Mouse (Mus musculus) heart, adult 11 months (tissue): Measurements from ENCODE around the gene Tas2r138.
"Not testable (repeated sequence)": the region's sequence is repeated elsewhere in the genome, so short reads cannot be mapped to it uniquely, and the experiment has no call there.

ENCODE experiments used
- DNase-seq: peaks from one replicate; pipeline ENCODE4 v3.0.0; 2022

The Tas2r138 gene

GRCm38 (mm10) chr6:40613260-40613852 is at the start of gene Tas2r138:
TSS of gene Tas2r138 (minus strand) at chr6:40613310.
- no peak for DNase-seq

DNA sequence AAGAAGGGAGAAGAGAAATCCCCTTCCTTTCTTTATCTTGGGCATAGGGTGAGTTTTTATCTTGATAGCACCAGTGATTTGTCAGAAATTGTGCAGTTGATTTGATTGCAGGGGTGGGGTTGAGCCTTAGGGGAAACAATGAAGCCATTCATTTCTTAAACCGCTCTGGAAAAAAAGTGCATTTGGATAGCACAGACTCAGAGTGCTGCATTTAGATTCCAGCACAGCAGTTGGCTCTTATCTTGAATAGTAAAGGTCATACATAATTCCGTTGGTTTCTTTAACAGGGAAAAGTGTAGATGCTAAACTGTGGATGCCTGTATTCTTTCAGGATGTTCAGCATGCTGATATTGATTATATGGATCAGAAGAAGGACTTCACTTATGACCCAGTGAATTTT is 47.8 kb upstream of the Tas2r138 start:
- DNase-seq = peak; percentile 36

GRCm38 (mm10) chr6:40650953-40651352 is 37.8 kb upstream of the Tas2r138 start:
- DNase-seq = no peak

GRCm38 (mm10) chr6:40645701-40646100 is 32.6 kb upstream of the Tas2r138 start:
- peak; percentile 25 for DNase-seq

DNA sequence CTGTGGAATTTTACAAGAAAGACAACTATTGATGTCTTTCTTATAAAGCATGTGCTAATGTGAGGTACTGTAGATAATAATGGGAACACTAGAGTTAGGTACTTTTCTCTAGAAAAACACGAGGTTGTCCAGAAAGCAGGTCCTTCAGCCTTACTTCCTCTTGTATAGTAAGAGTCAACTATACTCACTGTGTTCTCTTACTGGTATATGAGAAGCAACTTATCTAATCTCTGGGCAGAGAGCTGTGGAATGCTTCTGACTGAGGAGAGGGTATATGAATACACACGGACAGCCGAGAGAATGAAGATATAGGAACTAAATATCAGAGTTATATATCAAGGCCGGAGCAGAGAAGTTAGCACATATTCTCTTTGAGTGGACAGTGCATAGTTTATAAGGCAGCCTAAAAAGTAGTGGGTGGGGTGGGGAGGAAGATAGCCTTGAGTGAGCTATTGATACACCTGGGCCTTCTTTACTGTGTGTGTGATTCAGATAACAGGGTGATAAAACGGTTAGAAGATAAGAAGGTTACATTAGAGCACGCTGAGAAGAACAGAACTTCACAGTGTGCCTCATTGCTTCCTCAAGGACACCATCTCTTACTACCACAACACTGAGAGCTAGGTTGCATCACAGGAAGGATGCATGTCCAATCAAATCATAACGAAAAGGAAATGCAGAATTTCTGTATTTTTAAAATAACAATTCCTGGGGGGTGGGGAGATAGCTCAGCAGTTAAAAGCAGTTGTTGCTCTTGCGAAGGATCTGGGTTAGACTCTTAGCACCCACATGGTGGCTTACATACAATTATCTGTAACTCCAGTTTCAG is 27.8 kb upstream of the Tas2r138 start:
- no peak for DNase-seq

GRCm38 (mm10) chr6:40637755-40638154 is 24.6 kb upstream of the Tas2r138 start:
- DNase-seq = no peak

- DNase-seq = peak; percentile 33
Observed at GRCm38 (mm10) chr6:40635559-40635958, 22.4 kb upstream of the Tas2r138 start.

GRCm38 (mm10) chr6:40634640-40635071 is 21.5 kb upstream of the Tas2r138 start:
- peak; percentile 37 for DNase-seq

DNA sequence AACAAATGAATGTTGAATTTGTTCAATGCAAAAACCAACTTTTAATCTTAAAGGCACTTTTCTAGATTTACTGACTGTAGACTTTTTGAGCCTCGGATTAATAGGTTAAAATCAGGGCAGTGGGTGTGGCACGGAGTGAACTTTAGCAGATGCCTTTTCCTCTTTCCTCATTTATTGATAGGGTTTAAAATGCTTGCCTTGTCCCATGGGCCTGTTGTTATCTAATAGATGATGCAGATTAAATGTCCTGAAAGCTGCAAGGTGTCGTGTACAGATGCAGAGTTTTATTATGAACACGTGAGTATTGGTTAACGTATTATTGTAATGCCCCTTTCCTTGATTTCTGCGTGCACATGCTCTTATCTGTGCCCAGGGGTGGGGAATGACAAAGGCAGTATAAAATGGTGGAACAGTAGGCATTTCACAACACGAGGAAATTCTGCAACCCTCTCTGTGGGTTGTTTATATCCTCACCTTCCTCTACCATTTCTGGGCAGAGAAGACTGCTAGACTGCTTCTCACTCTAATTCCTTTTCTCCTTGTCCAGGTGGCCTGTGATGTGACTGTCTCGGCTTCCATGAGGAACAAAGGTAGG is 15.4 kb upstream of the Tas2r138 start, which contains the start of gene Mgam:
Gene Mgam (plus strand): TSS at position 426 of the 595 bp plus-strand sequence.
- no peak for DNase-seq

DNA sequence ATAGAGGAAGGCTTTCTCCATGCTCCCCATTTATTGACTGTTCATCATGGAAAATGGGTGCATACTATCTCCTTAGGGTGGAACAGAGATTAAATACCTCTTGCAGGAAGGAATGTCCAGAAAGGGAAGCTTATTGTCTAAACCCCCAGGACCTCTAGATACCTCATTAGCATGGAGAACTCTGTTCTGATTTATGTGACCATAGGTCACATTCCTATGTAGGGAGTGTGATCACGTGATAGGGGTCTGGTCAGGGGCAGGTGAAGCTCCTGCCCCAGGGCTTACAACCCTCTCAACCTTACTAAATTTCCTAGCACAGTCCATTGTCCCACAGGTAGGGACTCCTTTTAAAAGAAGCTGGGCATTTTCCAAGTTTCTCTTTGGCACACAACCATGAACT is 13.0 kb upstream of the Tas2r138 start:
- no peak for DNase-seq

DNA sequence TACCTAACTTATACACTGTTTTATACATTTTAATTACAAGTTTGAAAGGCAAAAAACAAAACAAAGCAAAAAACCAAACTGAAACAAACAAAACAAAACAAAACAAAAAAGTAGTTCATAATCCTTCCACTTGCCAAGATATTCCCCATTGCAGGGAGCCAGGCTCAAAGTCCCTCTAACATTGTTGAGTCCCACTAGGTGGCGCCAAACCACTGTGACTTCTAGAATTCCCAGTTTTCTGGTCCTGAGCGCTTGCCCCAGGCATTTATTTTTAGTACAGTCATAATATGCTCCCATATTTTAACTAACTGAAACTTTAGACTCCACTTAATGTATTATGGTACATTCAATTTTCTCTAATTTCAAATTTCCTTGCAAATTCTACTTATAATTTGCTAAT is 4.9 kb upstream of the Tas2r138 start:
- no peak for DNase-seq

DNA sequence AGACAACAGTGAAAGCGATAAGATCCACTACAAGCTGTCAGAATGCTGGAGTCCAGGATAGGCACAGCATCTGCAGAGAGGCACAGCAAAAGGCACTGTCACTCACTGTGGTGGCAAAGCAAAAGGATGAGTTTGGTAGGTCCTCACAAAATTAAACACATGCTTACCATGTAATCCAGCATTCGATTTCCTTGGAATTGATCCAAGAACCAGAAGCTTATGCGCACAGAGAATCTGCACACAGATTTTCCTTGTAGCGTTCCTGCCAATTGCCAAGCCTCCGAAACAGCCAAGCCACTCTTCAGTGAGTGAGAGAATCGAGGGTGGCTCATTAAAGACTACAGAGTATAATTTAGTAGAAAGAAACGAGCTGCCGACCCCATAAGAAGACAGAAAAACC is 2.9 kb downstream of the Tas2r138 start:
- DNase-seq = no peak

GRCm38 (mm10) chr6:40607431-40607830 is 5.7 kb downstream of the Tas2r138 start:
- no peak for DNase-seq

DNA sequence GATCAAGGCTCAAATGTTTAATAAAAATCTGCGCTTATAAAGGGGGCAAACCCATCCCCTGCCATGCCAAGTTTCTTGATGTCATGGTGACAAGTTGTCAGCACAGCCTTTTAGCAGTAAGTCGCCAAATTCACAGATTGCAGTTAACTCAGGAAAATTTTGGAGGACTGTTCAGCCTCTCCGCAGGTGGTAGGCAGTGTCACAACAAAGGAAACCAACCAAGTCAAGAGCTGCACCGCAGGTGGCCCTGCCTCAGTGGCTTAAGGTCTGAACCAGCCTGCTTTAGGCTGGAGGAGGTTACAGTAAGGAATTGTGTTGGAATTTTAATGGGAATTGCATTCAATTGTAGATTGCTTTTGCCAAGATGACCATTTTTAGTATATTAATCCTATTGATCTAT is 14.6 kb downstream of the Tas2r138 start:
- not testable (repeated sequence) for DNase-seq

- no peak for DNase-seq
Observed at GRCm38 (mm10) chr6:40594804-40595550, 18.1 kb downstream of the Tas2r138 start.

DNA sequence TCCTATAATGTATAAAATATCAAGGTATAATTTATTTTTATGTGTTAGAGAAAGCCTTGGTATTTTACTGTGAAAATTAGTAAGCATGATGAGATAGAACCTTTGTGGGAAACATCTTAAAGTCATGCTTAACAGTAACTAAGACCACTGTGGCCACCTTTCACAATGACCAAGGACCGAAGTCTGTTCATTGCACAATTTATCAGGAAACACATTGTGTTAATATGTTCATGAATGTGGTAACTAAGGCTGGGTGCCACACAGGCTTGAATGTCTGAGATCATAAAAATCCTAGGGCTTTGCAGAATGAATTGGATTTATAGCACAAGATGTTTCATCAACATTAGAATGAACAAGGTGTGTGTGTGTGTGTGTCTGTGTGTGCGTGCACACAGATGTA is 24.8 kb downstream of the Tas2r138 start:
- DNase-seq = no peak

DNA sequence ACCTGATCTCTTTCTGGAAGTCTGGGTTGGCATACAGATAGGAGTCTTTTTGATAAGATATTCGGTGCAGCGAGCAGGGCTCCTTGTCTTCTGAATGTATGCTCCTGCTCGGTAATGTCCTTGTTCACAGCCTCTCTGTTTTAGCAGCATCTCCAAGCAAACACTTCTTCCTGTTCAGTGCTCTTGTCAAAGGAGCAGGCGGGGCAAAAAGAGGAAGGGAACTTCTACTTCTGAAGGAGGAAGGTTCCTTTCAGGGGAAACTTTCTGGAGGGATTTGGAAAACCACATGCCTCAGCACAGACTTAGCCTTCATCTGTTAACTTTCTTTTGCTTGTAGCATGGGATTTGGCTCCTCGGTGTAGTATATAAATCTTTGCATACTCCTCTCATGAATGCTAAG is 27.5 kb downstream of the Tas2r138 start, which contains the start of gene Clec5a:
Gene Clec5a (minus strand): TSS at position 177 of the 400 bp plus-strand sequence.
- no peak for DNase-seq

- no peak for DNase-seq
Observed at GRCm38 (mm10) chr6:40584336-40584735, 28.8 kb downstream of the Tas2r138 start.

DNA sequence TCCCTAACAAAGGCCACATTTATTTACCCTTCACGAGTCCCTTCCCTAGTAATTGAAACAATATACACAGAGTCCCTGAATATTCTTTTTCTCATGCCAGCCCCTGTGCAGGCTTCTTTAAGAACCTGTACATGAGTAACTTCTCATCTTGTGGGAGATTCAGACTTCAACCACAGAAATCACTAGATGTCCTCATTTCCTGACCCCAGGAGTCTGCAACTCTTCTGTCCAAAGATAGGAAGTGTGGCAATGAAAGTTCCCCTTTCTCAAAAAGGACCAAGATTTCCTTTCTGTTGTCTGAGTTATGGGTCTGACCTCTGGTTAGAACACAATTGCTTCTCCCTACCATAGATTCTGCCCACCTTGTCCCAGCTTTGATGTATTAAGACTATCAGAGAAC is 36.8 kb downstream of the Tas2r138 start:
- DNase-seq = no peak

DNA sequence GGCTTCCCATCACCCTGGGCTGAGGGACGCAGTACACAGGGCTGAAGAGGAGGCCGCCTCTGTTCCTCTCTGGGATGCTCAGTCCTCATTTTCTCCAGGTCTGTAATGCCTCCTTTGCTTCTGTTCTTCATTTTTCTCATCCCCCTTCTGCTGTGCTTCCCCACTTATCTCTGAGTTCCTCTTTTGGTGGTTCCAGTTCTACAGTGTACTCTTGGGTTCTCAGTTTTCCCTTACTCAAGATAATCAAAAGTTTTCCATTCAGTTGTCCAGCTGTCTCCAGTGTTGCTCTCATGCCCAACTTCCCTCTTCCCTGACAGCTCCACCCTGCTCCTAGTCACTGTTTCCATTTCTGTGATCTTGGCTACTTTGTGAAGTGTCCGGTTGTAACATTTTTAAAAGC is 39.5 kb downstream of the Tas2r138 start:
- no peak for DNase-seq

DNA sequence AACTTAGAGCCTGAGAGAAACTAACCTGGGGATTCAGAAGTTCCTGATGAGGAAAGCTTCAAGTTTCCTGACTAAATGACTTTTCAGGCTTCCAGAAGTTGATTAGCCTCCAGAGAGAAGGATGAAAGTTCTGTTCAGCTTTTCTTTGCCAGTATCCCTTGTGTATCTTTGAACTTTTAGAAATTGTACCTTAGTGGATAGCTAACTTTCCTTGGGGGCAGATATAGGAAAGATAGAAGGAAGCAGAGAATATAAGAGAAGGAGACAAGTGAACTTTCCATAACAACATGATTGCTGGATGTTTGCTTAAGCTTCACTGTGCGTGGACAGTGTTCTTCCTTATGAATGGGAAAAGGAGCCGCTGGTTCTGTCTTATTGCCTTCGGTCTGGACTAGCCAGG is 43.9 kb downstream of the Tas2r138 start, which contains the start of gene Olfr460:
Gene Olfr460 (plus strand): TSS at position 301 of the 400 bp plus-strand sequence.
- DNase-seq = no peak
